Mouse (Mus musculus): ENCODE measurements around the gene Hist1h1e. TPM values are rescaled to one million over a fixed set of nuclear protein-coding genes. Genes with fewer than 3 reads are reported as not detected.

Hist1h1e gene
- total and polyA plus RNA-seq, 3 experiments, result 1.9 to 486 (median 18.3) TPM

GRCm38 (mm10) chr13:23620733-23621531, 1.4 kb downstream of the Hist1h1e start, which contains the start of gene Hist1h2be:
Gene Hist1h2be, minus strand, starts transcription at chr13:23621124.
- Histone ChIP-seq H3K4me2 (ENCODE audit: insufficient read depth, low read depth, poor library complexity, severe bottlenecking) (peak within 1 kb of the TSS; percentile 91), H3K9ac (ENCODE audit: insufficient read depth, low read depth) (peak within 1 kb of the TSS; percentile 96), H3K4me1 (ENCODE audit: control insufficient read depth in 1 of 2, insufficient read depth in 2 of 2) (peaks cover 0 to 12% of the 10 kb centered on the region in 2 experiments; a peak in 3 of 4 replicates), H3K27me3 (replicated peaks) (no peaks in the 10 kb centered on the region), H3K4me3 (replicated peaks in 1 of 3; ENCODE audit: low read depth in 2 of 3, low read length in 2 of 3, poor library complexity in 1 of 3) (peak within 1 kb of the TSS; percentile 55 to 70 (median 61)), H3K9me3 (replicated peaks; ENCODE audit: low read length) (no peaks in the 10 kb centered on the region), H3K27ac (ENCODE audit: insufficient read depth, low read depth) (peak within 1 kb of the TSS; percentile 98), H3K79me2 (replicated peaks; ENCODE audit: control insufficient read depth, extremely low read depth, insufficient read depth, poor library complexity, severe bottlenecking) (peaks cover 8% of the 10 kb centered on the region; the same call in 1 of the 2 replicates), H3K36me3 (replicated peaks in 1 of 2; ENCODE audit: control insufficient read depth in 1 of 2, insufficient read depth in 1 of 2, low read length in 1 of 2) (no peaks in the 10 kb centered on the region)
- dilution Hi-C loops (cut with MboI; ENCODE audit: extremely low pct_ligation_motif_present, extremely low pct_unique_long_range_greater_than_20kb, low sequenced_read_pairs) (no loop called here), in situ Hi-C loops (cut with MboI; ENCODE audit: low pct_ligation_motif_present, low pct_unique_long_range_greater_than_20kb, low sequenced_read_pairs) (no loop called here)
- peak; percentile 96 for DNase-seq (ENCODE audit: extremely low read depth)
- TF ChIP-seq EP300 (IDR thresholded peaks at IDR 0.05; ENCODE audit: low read length), result no peak
- TF ChIP-seq CHD1 (IDR thresholded peaks at IDR 0.05; ENCODE audit: low read depth, low read length), result no peak
- TF ChIP-seq ELF1 (IDR thresholded peaks at IDR 0.05; ENCODE audit: low read depth, low read length), result no peak
- TF ChIP-seq MYC (IDR thresholded peaks at IDR 0.05; ENCODE audit: low read depth, low read length), result peak; percentile 49
- no peak for TF ChIP-seq ZC3H11A (IDR thresholded peaks at IDR 0.05; ENCODE audit: low read depth, low read length)
- TF ChIP-seq ZKSCAN1 (IDR thresholded peaks at IDR 0.05; ENCODE audit: borderline replicate concordance, low read depth, low read length), result no peak
- TF ChIP-seq ZNF384 (IDR thresholded peaks at IDR 0.05; ENCODE audit: low read depth, low read length), result peak; percentile 74
- TF ChIP-seq ETS1 (conservative IDR thresholded peaks at IDR 0.05; ENCODE audit: low read depth, low read length), result no peak
- no peak; the same call in 1 of the 2 replicates for TF ChIP-seq NELFE (IDR thresholded peaks at IDR 0.05; ENCODE audit: low read depth, low read length)
- TF ChIP-seq JUN (IDR thresholded peaks at IDR 0.05; ENCODE audit: insufficient read depth, low read depth, low read length), result no peak
- no peak for TF ChIP-seq POLR2AphosphoS2 (IDR thresholded peaks at IDR 0.05; ENCODE audit: low read depth, low read length)
- no peak for TF ChIP-seq SMC3 (IDR thresholded peaks at IDR 0.05; ENCODE audit: low read depth, low read length)
- no peak for TF ChIP-seq UBTF (IDR thresholded peaks at IDR 0.05; ENCODE audit: low read depth, low read length)
- TF ChIP-seq USF1 (IDR thresholded peaks at IDR 0.05; ENCODE audit: low read depth, low read length), result no peak
- TF ChIP-seq CHD2 (IDR thresholded peaks at IDR 0.05; ENCODE audit: low read length), result no peak
- no peak for TF ChIP-seq NRF1 (IDR thresholded peaks at IDR 0.05; ENCODE audit: low read depth, low read length)
- peak; percentile 98 for TF ChIP-seq TBP (conservative IDR thresholded peaks at IDR 0.05; ENCODE audit: low read depth, low read length)
- TF ChIP-seq GABPA (IDR thresholded peaks at IDR 0.05; ENCODE audit: insufficient replicate concordance, low read depth, low read length), result peak; percentile 7; the same call in 1 of the 2 replicates
- peak; percentile 55; the same call in 1 of the 2 replicates for TF ChIP-seq MAX (IDR thresholded peaks at IDR 0.05; ENCODE audit: low read length)
- TF ChIP-seq JUND (conservative IDR thresholded peaks at IDR 0.05; ENCODE audit: low read depth, low read length), result peak; percentile 17; the same call in 1 of the 2 replicates
- TF ChIP-seq MAFK (IDR thresholded peaks at IDR 0.05; ENCODE audit: insufficient replicate concordance, low read length), result no peak
- TF ChIP-seq RCOR1 (conservative IDR thresholded peaks at IDR 0.05; ENCODE audit: low read depth, low read length), result no peak
- no peak for TF ChIP-seq ZMIZ1 (IDR thresholded peaks at IDR 0.05; ENCODE audit: low read depth, low read length)
- TF ChIP-seq IRF4 (IDR thresholded peaks at IDR 0.05; ENCODE audit: low read depth, low read length), result no peak
- TF ChIP-seq PAX5 (IDR thresholded peaks at IDR 0.05; ENCODE audit: low read length), result no peak
- TF ChIP-seq POLR2A (IDR thresholded peaks at IDR 0.05; ENCODE audit: low read depth, low read length), result no peak; the same call in 1 of the 2 replicates
- TF ChIP-seq MAZ (IDR thresholded peaks at IDR 0.05; ENCODE audit: low read depth, low read length), result no peak
- TF ChIP-seq MEF2A (IDR thresholded peaks at IDR 0.05; ENCODE audit: borderline replicate concordance, low read depth, low read length), result 0 out of 2 replicates have a peak, but pooled peaks have one; percentile 0
- no peak for TF ChIP-seq E2F4 (IDR thresholded peaks at IDR 0.05; ENCODE audit: insufficient replicate concordance, low read depth, low read length)
- TF ChIP-seq TCF12 (IDR thresholded peaks at IDR 0.05; ENCODE audit: low read depth, low read length), result peak; percentile 48
- peak; percentile 29; the same call in 1 of the 2 replicates for TF ChIP-seq HCFC1 (IDR thresholded peaks at IDR 0.05; ENCODE audit: low read depth, low read length)
- no peak; the same call in 1 of the 2 replicates for TF ChIP-seq SIN3A (IDR thresholded peaks at IDR 0.05; ENCODE audit: low read length)
- no peak for TF ChIP-seq KAT2A (IDR thresholded peaks at IDR 0.05; ENCODE audit: insufficient replicate concordance, low read length)
- no peak for TF ChIP-seq MXI1 (IDR thresholded peaks at IDR 0.05; ENCODE audit: low read depth, low read length)
- no peak for TF ChIP-seq CTCF (conservative IDR thresholded peaks at IDR 0.05 in 1 of 2, IDR thresholded peaks at IDR 0.05 in 1 of 2; ENCODE audit: low read depth in 2 of 2, low read length in 2 of 2)
- TF ChIP-seq RAD21 (IDR thresholded peaks at IDR 0.05; ENCODE audit: low read depth, low read length), result no peak
- TF ChIP-seq USF2 (conservative IDR thresholded peaks at IDR 0.05; ENCODE audit: low read depth, low read length), result no peak; the same call in 1 of the 2 replicates
- no peak; the same call in 1 of the 2 replicates for TF ChIP-seq BHLHE40 (IDR thresholded peaks at IDR 0.05; ENCODE audit: low read depth, low read length)
